Mouse (Mus musculus) heart, embryonic 10.5 days (tissue): ENCODE measurements at regions not wholly inside any gene's neighbourhood (a gene's known extent, or its start where the extent isn't known, plus 50 kb on each side); places are given as distances from the start of the nearest gene placed in this dataset.

ENCODE experiments used
- DNase-seq: peaks from one replicate; pipeline ENCODE4 v3.0.0-alpha.2; 2017; ENCODE audit warnings: low spot score
- H3K27ac ChIP-seq: fragments of 300-500 bp; sonication (generic); 2 replicates; pipeline ENCODE4 v1.5.1; 2016; ENCODE audit warnings: mild to moderate bottlenecking
- H3K27me3 ChIP-seq: fragments of 300-500 bp; sonication (generic); 2 replicates; pipeline ENCODE4 v1.6.1; 2016; ENCODE audit warnings: mild to moderate bottlenecking; ENCODE audit not compliant: poor library complexity, insufficient read depth, severe bottlenecking
- H3K36me3 ChIP-seq: fragments of 300-500 bp; sonication (generic); 2 replicates; pipeline ENCODE4 v1.6.1; 2016; ENCODE audit warnings: mild to moderate bottlenecking, moderate library complexity
- H3K4me1 ChIP-seq: fragments of 300-500 bp; sonication (generic); 2 replicates; pipeline ENCODE4 v1.6.1; 2016; ENCODE audit warnings: mild to moderate bottlenecking
- H3K4me3 ChIP-seq: fragments of 300-500 bp; sonication (generic); 2 replicates; pipeline ENCODE4 v1.5.1; 2016; ENCODE audit warnings: mild to moderate bottlenecking, moderate library complexity
- H3K9me3 ChIP-seq: fragments of 300-500 bp; sonication (generic); 2 replicates; pipeline ENCODE4 v1.6.1; 2016; ENCODE audit warnings: mild to moderate bottlenecking, moderate library complexity
- WGBS: fragments of 180-500 bp; shearing (Covaris S2); methylation state at CpG from one replicate; pipeline ENCODE4 v1.1.7; 2016; 5-methylcytosine and 5-hydroxymethylcytosine counted together

DNA sequence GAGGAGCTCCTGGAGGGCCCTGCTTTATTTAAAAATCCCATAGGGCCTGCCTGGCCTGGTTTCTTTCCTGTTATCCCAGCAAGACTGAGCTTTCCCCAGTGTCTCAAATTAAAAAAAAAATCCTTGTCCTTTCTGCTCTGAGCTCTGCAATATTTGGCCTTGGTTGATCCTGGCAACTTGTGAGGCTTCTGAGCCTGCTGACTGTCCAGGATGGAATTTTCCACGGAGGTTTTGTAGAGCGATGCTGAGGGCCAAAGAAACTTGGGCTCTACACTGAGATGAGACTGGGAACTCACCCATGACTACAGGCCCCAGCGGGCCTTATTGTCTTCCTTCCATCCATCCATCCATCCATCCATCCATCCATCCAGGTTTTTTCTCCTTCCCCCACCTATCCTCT is 259.8 kb downstream of the Dhx35 start:
- Histone ChIP-seq H3K36me3 (no peaks in the 10 kb centered on the region), H3K4me1 (peaks cover 11% of the 10 kb centered on the region; the same call in 1 of the 2 replicates), H3K4me3 (no peak overlapping the region), H3K27ac (no peak overlapping the region), H3K27me3 (no peaks in the 10 kb centered on the region), H3K9me3 (no peaks in the 10 kb centered on the region)
- WGBS = 85% methylated on average over 3 of the region's 3 CpGs
- no peak for DNase-seq

- no peak overlapping the region for H3K4me3 ChIP-seq
- H3K4me1 ChIP-seq = peaks cover 11% of the 10 kb centered on the region; the same call in 1 of the 2 replicates
- WGBS = 51% methylated on average over 6 of the region's 6 CpGs
- H3K9me3 ChIP-seq = no peaks in the 10 kb centered on the region
- H3K27me3 ChIP-seq = no peaks in the 10 kb centered on the region
- DNase-seq = no peak
- H3K36me3 ChIP-seq = no peaks in the 10 kb centered on the region
- H3K27ac ChIP-seq = no peak overlapping the region
Measured at GRCm38 (mm10) chr2:159055780-159056179, 261.2 kb downstream of the Dhx35 start.

- H3K4me3 ChIP-seq = no peak overlapping the region
- 0 out of 2 replicates have a peak overlapping the region, but pooled peaks have one; percentile 2 for H3K27ac ChIP-seq
- no peaks in the 10 kb centered on the region for H3K36me3 ChIP-seq
- H3K4me1 ChIP-seq = peaks cover 11% of the 10 kb centered on the region; the same call in 1 of the 2 replicates
- WGBS = 43% methylated on average over 3 of the region's 3 CpGs
- no peaks in the 10 kb centered on the region for H3K9me3 ChIP-seq
- DNase-seq = no peak
- no peaks in the 10 kb centered on the region for H3K27me3 ChIP-seq
Measured at GRCm38 (mm10) chr2:159056960-159057359, 262.4 kb downstream of the Dhx35 start.

DNA sequence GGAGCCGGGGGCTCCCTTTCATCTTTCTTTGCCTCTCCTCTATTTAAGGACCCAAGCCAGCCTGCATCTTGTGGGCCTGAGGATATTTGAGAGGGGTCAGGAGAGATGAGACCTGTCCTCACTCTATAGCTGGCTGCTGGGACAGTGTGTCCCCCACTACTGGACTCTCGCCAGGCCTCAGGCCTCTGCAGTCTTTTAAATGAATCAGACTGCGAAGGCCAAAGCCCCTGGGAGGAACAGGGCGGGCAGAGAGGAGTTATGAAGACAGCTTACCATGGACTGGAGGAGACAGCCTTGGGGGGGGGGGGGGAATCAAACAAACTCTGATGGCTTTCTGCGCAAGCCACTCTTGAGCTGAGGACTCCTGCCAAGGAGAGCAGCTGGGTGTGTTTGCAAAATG is 262.9 kb downstream of the Dhx35 start:
- no peak for DNase-seq
- Histone ChIP-seq H3K36me3 (no peaks in the 10 kb centered on the region), H3K9me3 (no peaks in the 10 kb centered on the region), H3K4me3 (no peak overlapping the region), H3K27me3 (no peaks in the 10 kb centered on the region), H3K4me1 (peaks cover 11% of the 10 kb centered on the region; the same call in 1 of the 2 replicates), H3K27ac (0 out of 2 replicates have a peak overlapping the region, but pooled peaks have one; percentile 2)
- WGBS = 70% methylated on average over 5 of the region's 5 CpGs

DNA sequence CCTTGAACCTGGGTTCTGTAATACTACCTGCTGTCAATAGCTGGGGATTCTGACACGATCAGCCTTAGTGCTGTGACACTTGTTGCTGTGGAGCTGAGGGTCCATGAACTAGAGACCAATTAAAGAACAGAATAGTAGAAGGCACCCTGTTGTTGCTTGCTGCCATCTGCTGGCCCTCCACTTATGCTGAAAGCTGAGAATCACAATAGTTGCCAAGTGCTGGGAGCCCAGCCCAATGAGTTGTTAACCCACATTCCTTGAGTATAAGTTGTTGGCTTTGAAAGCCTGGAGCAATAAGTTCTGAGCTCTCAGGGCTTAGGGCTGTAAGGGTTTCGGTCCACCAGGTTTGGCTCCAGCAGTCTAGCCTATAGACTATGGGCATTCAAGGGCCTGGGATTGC is 267.7 kb downstream of the Dhx35 start:
- WGBS = 79% methylated on average over 2 of the region's 2 CpGs
- no peak overlapping the region for H3K4me3 ChIP-seq
- H3K27me3 ChIP-seq = no peaks in the 10 kb centered on the region
- H3K27ac ChIP-seq = no peak overlapping the region
- DNase-seq = no peak
- H3K36me3 ChIP-seq = no peaks in the 10 kb centered on the region
- peaks cover 3% of the 10 kb centered on the region; the same call in 1 of the 2 replicates for H3K4me1 ChIP-seq
- no peaks in the 10 kb centered on the region for H3K9me3 ChIP-seq

DNA sequence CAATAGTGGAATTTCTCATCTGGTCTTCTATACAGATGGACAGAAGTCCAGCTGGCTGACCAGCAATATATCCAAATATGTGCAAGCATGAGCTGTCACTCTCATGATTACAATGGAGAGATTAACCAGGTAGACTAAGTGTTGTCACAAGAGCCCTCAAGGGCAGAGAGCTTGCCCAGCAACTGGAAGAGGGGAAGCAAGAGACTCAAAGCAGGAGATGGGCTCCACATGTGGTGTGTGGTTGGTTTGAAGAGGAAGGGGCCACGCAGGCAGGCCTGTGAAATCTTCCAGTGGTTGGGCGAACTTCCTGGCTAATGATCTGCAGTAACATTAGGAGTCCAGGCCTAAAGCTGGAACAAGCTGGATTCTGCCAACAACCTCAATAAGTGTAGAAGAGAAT is 268.1 kb downstream of the Dhx35 start:
- Histone ChIP-seq H3K4me1 (no peaks in the 10 kb centered on the region), H3K4me3 (no peak overlapping the region), H3K36me3 (no peaks in the 10 kb centered on the region), H3K27ac (no peak overlapping the region), H3K9me3 (no peaks in the 10 kb centered on the region), H3K27me3 (no peaks in the 10 kb centered on the region)
- 68% methylated on average over 2 of the region's 2 CpGs for WGBS
- DNase-seq = no peak

GRCm38 (mm10) chr2:159064403-159064970 is 269.9 kb downstream of the Dhx35 start:
- no peaks in the 10 kb centered on the region for H3K36me3 ChIP-seq
- no peak for DNase-seq
- H3K4me3 ChIP-seq = no peak overlapping the region
- no peaks in the 10 kb centered on the region for H3K4me1 ChIP-seq
- 79% methylated on average over 9 of the region's 9 CpGs for WGBS
- H3K9me3 ChIP-seq = no peaks in the 10 kb centered on the region
- H3K27ac ChIP-seq = no peak overlapping the region
- H3K27me3 ChIP-seq = no peaks in the 10 kb centered on the region; the same call in 1 of the 2 replicates

- 61% methylated on average over 7 of the region's 7 CpGs for WGBS
- Histone ChIP-seq H3K4me3 (no peak overlapping the region), H3K36me3 (no peaks in the 10 kb centered on the region), H3K9me3 (no peaks in the 10 kb centered on the region), H3K4me1 (no peaks in the 10 kb centered on the region), H3K27me3 (peaks cover 6% of the 10 kb centered on the region; the same call in 1 of the 2 replicates), H3K27ac (no peak overlapping the region)
- no peak for DNase-seq
Measured at GRCm38 (mm10) chr2:159067506-159067905, 272.9 kb downstream of the Dhx35 start.

GRCm38 (mm10) chr2:159068303-159069020 is 273.9 kb downstream of the Dhx35 start:
- H3K4me3 ChIP-seq = no peak overlapping the region
- WGBS = 43% methylated on average over 7 of the region's 7 CpGs
- H3K36me3 ChIP-seq = no peaks in the 10 kb centered on the region
- H3K9me3 ChIP-seq = no peaks in the 10 kb centered on the region
- DNase-seq = no peak
- H3K4me1 ChIP-seq = no peaks in the 10 kb centered on the region
- H3K27ac ChIP-seq = no peak overlapping the region
- peaks cover 6% of the 10 kb centered on the region; the same call in 1 of the 2 replicates for H3K27me3 ChIP-seq

DNA sequence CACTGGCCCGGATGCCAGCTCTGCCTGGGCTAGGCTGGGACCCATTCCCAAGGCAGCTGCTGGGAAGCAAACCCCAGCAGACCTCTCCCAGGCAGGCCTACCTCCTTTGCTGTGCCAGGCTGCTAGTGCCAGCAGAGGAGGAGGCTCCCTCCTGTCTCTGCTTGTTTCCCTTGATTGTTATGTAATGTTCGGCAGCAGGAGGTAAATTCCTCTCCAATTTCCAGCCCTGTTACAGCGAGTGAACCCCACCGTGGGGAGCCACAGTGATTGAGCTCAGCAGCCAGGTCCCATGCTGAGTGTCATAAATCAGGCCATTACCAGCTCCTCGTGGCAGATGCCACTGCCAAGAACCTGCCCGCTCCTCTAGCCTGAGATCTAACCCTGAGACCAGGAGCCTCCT is 274.6 kb downstream of the Dhx35 start:
- no peaks in the 10 kb centered on the region for H3K9me3 ChIP-seq
- H3K36me3 ChIP-seq = no peaks in the 10 kb centered on the region
- H3K27ac ChIP-seq = no peak overlapping the region
- H3K27me3 ChIP-seq = peaks cover 6% of the 10 kb centered on the region; the same call in 1 of the 2 replicates
- no peak for DNase-seq
- 17% methylated on average over 6 of the region's 6 CpGs for WGBS
- no peaks in the 10 kb centered on the region for H3K4me1 ChIP-seq
- H3K4me3 ChIP-seq = no peak overlapping the region

- H3K9me3 ChIP-seq = no peaks in the 10 kb centered on the region
- no peaks in the 10 kb centered on the region for H3K36me3 ChIP-seq
- no peak overlapping the region for H3K4me3 ChIP-seq
- 75% methylated on average over 7 of the region's 7 CpGs for WGBS
- no peaks in the 10 kb centered on the region for H3K4me1 ChIP-seq
- H3K27me3 ChIP-seq = peaks cover 6% of the 10 kb centered on the region; the same call in 1 of the 2 replicates
- DNase-seq = no peak
- no peak overlapping the region for H3K27ac ChIP-seq
Measured at GRCm38 (mm10) chr2:159072997-159073690, 278.5 kb downstream of the Dhx35 start.

- no peak overlapping the region for H3K27ac ChIP-seq
- H3K36me3 ChIP-seq = no peaks in the 10 kb centered on the region
- peak; percentile 45 for DNase-seq
- no peaks in the 10 kb centered on the region; the same call in 1 of the 2 replicates for H3K27me3 ChIP-seq
- WGBS = 77% methylated on average over 7 of the region's 7 CpGs
- no peak overlapping the region for H3K4me3 ChIP-seq
- H3K9me3 ChIP-seq = no peaks in the 10 kb centered on the region
- no peaks in the 10 kb centered on the region for H3K4me1 ChIP-seq
Measured at GRCm38 (mm10) chr2:159079836-159080235, 285.2 kb downstream of the Dhx35 start.
